Mouse (Mus musculus) embryonic facial prominence, embryonic 11.5 days (tissue): ENCODE measurements around the gene As3mt. TPM values are rescaled to one million over a fixed set of nuclear protein-coding genes. Genes with fewer than 3 reads are reported as not detected.

ENCODE experiments used
- ATAC-seq: fragments of 200-750 bp; cut with Nextera tagmentation; replicated peaks from 2 replicates; pipeline ENCODE4 v1.8.0; 2017; ENCODE audit warnings: low read depth; ENCODE audit not compliant: insufficient number of reproducible peaks, low FRiP score, low TSS enrichment
- DNase-seq: peaks from one replicate; pipeline ENCODE4 v3.0.0-alpha.2; 2015; ENCODE audit warnings: low spot score
- H3K27ac ChIP-seq: fragments of 300-500 bp; sonication (generic); replicated peaks from 2 replicates; pipeline ENCODE4 v1.5.1; 2014; ENCODE audit warnings: mild to moderate bottlenecking, low read depth, low read length, control low read depth
- H3K27me3 ChIP-seq: fragments of 300-500 bp; sonication (generic); 2 replicates; pipeline ENCODE4 v1.6.1; 2014; ENCODE audit warnings: mild to moderate bottlenecking, low read length, moderate library complexity, mixed read lengths; ENCODE audit not compliant: control insufficient read depth, insufficient read depth
- H3K36me3 ChIP-seq: fragments of 300-500 bp; sonication (generic); replicated peaks from 2 replicates; pipeline ENCODE4 v1.6.1; 2014; ENCODE audit warnings: low read depth, mild to moderate bottlenecking, low read length, moderate library complexity, mixed read lengths; ENCODE audit not compliant: control insufficient read depth, insufficient read depth
- H3K4me1 ChIP-seq: fragments of 300-500 bp; sonication (generic); 2 replicates; pipeline ENCODE4 v1.6.1; 2014; ENCODE audit warnings: low read length, mixed read lengths; ENCODE audit not compliant: control insufficient read depth, insufficient read depth
- H3K4me2 ChIP-seq: fragments of 300-500 bp; sonication (generic); 2 replicates; pipeline ENCODE4 v1.6.1; 2014; ENCODE audit warnings: low read depth, mild to moderate bottlenecking, control low read depth, low read length, moderate library complexity
- H3K4me3 ChIP-seq: fragments of 300-500 bp; sonication (generic); 2 replicates; pipeline ENCODE4 v1.5.1; 2014; ENCODE audit warnings: low read depth, low read length, control low read depth
- H3K9ac ChIP-seq: fragments of 300-500 bp; sonication (generic); replicated peaks from 2 replicates; pipeline ENCODE4 v1.6.1; 2014; ENCODE audit warnings: mild to moderate bottlenecking, control low read depth, low read length
- H3K9me3 ChIP-seq: fragments of 300-500 bp; sonication (generic); replicated peaks from 2 replicates; pipeline ENCODE4 v1.6.1; 2016; ENCODE audit warnings: mild to moderate bottlenecking, low read length, inconsistent platforms, mixed read lengths; ENCODE audit not compliant: control insufficient read depth
- WGBS: fragments of 180-500 bp; shearing (Covaris S2); extraction: QIAGEN DNeasy Blood & Tissue Kit; methylation state at CpG from one replicate; pipeline ENCODE4 v1.1.7; 2014; 5-methylcytosine and 5-hydroxymethylcytosine counted together
- polyA plus RNA-seq: library from polyadenylated mRNA; unstranded; fragments of >200 nt; fragmentation: Nextera tagmentation; extraction: Ambion mirVana; gene quantifications from 2 replicates; pipeline ENCODE4 v1.2.1, GENCODE M21; 2014

Gene As3mt
- polyA plus RNA-seq, 1 experiment from 2014 or later: 29.3 TPM

DNA sequence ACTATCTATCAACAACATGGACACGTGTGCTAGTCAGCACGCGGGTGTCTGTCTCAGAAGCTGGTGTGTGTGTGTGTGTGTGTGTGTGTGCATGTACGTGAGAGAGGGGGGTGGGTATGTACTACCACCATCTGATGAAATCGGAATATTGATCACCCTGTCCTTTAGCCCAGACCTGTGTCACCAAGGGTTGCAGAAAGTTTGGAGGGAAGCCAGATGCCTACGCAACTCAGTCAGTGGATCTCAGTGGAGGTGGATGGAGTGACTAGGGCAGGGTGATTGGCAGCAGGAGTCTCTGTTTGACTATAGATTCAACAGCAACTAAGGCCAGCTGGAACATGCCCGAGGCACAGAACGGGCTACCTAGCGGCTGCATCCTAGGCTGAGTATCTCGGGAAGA, 39.0 kb upstream of the As3mt start:
- no peak overlapping the region for H3K4me2 ChIP-seq
- ATAC-seq (no peak), DNase-seq (no peak)
- H3K9ac ChIP-seq: no peak overlapping the region
- H3K36me3 ChIP-seq: no peaks in the 10 kb centered on the region
- no peaks in the 10 kb centered on the region for H3K27me3 ChIP-seq
- no peaks in the 10 kb centered on the region for H3K4me1 ChIP-seq
- H3K27ac ChIP-seq: no peak overlapping the region
- 85% methylated on average over 10 of the region's 10 CpGs for WGBS
- H3K9me3 ChIP-seq: no peaks in the 10 kb centered on the region
- no peak overlapping the region for H3K4me3 ChIP-seq

DNA sequence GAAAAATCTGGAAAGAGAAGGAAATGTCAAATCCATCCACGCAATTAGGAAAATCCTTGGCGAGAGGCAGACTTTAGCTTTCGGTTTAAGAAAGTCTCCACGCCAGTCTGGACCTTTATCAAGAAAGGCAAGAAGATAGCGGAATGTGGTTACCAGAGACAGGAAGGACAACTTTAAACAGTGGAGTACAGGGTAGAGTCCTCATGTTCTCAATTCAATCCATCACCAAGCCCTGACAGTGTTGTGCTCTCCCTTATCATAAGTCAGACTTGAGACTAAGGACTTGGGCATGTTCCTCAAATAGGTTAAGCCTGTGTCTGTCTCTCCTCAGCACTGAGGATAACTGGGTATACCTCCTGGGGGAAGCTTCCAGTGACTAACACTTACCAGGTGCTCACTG, 37.5 kb upstream of the As3mt start:
- H3K27me3 ChIP-seq: no peaks in the 10 kb centered on the region
- no peaks in the 10 kb centered on the region for H3K9me3 ChIP-seq
- H3K4me1 ChIP-seq: no peaks in the 10 kb centered on the region
- no peak overlapping the region for H3K4me2 ChIP-seq
- DNase-seq (no peak), ATAC-seq (no peak)
- WGBS: 82% methylated on average over 5 of the region's 5 CpGs
- no peak overlapping the region for H3K4me3 ChIP-seq
- no peak overlapping the region for H3K9ac ChIP-seq
- H3K27ac ChIP-seq: no peak overlapping the region
- H3K36me3 ChIP-seq: no peaks in the 10 kb centered on the region

DNA sequence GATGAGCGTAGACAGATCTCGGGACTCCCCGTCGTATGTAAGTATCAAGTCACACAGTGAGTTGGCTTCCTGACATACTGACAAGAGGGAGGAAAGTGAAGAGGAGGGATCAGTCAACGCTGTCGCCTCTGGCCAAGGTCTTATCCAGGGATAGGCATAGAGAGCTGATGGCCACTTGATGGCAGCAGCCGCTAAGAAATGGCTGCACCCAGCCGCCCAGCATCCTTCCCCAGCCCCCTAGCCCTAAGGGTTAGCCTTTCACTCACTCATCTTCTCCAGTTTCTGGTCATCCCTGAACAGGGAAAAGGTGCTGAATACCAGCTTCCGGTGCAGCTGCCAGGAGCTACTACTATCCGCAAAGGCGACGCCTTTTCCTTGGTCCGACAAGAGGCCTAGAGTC, 36.6 kb upstream of the As3mt start:
- DNase-seq (peak; percentile 64), ATAC-seq (no peak)
- Histone ChIP-seq H3K9ac (no peak overlapping the region), H3K27ac (no peak overlapping the region), H3K9me3 (no peaks in the 10 kb centered on the region), H3K4me3 (no peak overlapping the region), H3K36me3 (no peaks in the 10 kb centered on the region), H3K4me1 (no peaks in the 10 kb centered on the region), H3K4me2 (no peak overlapping the region), H3K27me3 (no peaks in the 10 kb centered on the region)
- 21% methylated on average over 13 of the region's 13 CpGs for WGBS

GRCm38 (mm10) chr19:46672766-46673418, 34.4 kb upstream of the As3mt start, which contains the start of gene Cyp17a1:
Gene Cyp17a1, minus strand, starts transcription at chr19:46673172.
- no peak for DNase-seq
- H3K4me3 ChIP-seq: no peak within 1 kb of the TSS
- H3K4me1 ChIP-seq: no peaks in the 10 kb centered on the region
- no peaks in the 10 kb centered on the region for H3K36me3 ChIP-seq
- H3K4me2 ChIP-seq: no peak within 1 kb of the TSS
- WGBS: 67% methylated on average over 5 of the region's 5 CpGs
- no peak for ATAC-seq
- H3K27ac ChIP-seq: no peak within 1 kb of the TSS
- H3K9me3 ChIP-seq: no peaks in the 10 kb centered on the region
- no peak within 1 kb of the TSS for H3K9ac ChIP-seq
- no peaks in the 10 kb centered on the region for H3K27me3 ChIP-seq

DNA sequence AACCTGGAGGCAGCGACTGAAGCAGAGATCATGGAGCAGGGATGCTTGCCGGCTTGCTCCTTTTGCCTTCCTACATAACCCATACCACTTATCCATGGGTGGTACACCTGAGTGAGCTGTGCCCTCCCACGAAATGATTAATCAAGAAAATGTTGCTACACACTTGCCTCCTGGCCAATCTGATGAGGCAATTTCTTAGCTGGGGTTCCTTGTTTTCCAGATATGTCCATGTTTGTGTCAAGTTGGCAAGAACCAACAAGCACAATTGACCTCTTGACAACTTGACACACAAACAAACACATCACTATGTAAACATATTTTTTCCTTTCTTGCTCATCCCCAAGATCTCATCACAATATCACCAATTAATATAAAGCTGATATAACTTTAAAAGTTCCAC, 31.6 kb upstream of the As3mt start:
- 74% methylated on average over 3 of the region's 3 CpGs for WGBS
- Histone ChIP-seq H3K9me3 (no peaks in the 10 kb centered on the region), H3K4me3 (no peak overlapping the region), H3K4me2 (no peak overlapping the region), H3K9ac (no peak overlapping the region), H3K27me3 (no peaks in the 10 kb centered on the region), H3K27ac (no peak overlapping the region), H3K36me3 (no peaks in the 10 kb centered on the region), H3K4me1 (no peaks in the 10 kb centered on the region)
- no peak for ATAC-seq
- no peak for DNase-seq

DNA sequence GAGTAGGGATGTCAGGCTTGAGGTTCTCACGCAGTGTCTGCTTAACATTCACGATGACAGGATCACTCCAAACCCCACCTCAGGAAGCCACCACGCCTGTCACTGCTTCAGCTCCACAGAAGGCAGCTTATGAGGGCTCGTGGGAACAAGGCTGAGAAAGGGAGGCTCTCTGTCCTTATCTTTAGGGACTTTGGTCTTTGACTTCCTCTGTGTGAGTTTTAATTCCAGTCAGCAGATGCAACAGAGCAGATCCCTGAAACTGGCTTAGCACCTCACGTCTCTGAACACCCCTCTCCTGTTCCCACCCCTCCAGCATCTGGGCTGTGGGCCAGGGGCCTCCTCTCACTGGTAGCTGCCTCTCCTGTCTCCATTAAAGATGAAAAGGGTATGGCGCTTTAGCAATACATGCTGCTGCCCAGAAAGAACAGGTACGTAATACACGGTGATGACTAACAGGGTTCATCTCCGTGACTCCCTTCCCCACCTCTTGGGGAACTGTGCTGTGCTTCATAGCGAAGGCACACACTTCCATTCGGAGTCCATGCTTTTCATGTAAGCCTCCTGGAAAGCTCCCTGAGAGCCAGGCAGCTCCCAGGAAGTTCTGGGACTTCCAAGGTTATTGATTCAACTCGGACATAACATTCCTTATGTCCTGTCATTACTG, 27.4 kb upstream of the As3mt start:
- no peak overlapping the region for H3K4me2 ChIP-seq
- DNase-seq (no peak), ATAC-seq (no peak)
- no peak overlapping the region for H3K27ac ChIP-seq
- no peak overlapping the region for H3K9ac ChIP-seq
- 71% methylated on average over 12 of the region's 12 CpGs for WGBS
- no peaks in the 10 kb centered on the region for H3K9me3 ChIP-seq
- H3K4me3 ChIP-seq: no peak overlapping the region
- no peaks in the 10 kb centered on the region for H3K27me3 ChIP-seq
- H3K4me1 ChIP-seq: no peaks in the 10 kb centered on the region
- H3K36me3 ChIP-seq: no peaks in the 10 kb centered on the region

GRCm38 (mm10) chr19:46689460-46690372, 17.5 kb upstream of the As3mt start, which contains the start of gene Borcs7:
Gene Borcs7, plus strand, starts transcription at chr19:46689906.
- no peaks in the 10 kb centered on the region for H3K27me3 ChIP-seq
- H3K4me3 ChIP-seq: peak within 1 kb of the TSS; percentile 56
- H3K27ac ChIP-seq: no peak within 1 kb of the TSS
- peak within 1 kb of the TSS; percentile 75 for H3K9ac ChIP-seq
- WGBS: 3% methylated on average over 44 of the region's 44 CpGs
- H3K9me3 ChIP-seq: no peaks in the 10 kb centered on the region
- H3K36me3 ChIP-seq: no peaks in the 10 kb centered on the region
- peak; percentile 93 for ATAC-seq
- H3K4me1 ChIP-seq: no peaks in the 10 kb centered on the region
- DNase-seq: peak; percentile 92
- H3K4me2 ChIP-seq: peak within 1 kb of the TSS; percentile 42
